In the genomic region with DNA sequence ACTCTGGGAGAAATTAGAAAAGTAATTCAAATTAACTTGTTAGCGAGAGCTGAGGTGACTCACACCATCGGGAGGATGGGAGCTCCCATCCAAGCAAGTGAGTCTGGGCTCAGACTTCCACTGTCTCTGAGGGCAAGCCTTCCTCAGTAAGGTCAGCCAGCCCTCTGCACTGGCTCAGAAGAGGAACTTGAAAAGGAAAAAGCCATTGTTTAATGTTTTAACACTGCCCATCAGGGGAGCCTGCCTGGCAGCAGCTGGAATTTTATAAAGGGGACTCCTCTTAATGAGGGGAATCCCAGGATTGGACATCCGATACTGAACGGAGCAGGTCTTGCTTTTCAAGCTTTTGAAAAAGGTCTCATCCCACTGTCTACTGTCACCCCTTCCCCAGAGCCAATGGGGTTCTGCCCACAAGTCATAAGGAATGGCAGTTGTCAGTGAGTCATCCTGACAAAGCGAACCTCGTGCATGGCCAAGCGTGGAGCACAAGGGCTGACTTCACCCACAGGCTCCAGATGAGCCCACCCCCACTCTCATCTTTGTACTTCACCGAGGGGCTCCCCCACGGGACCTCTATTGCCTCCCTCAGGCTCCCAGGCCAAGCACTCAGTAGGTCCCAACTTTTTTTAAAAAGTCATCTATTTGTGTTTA, we compare ENCODE assay signal across 19 mouse cellular contexts. TPM values are rescaled to one million over a fixed set of nuclear protein-coding genes. Genes with fewer than 3 reads are reported as not detected.
DNase-seq lines count a peak whose midpoint lies in the region; ATAC-seq lines count a peak whose summit lies in the region.
"Had no signal": no experiment of that assay in that cellular context is flagged by ENCODE, and none has a peak within 500 bp of the region (broad histone marks: within the 10 kb centered on the region; RNA-seq: fewer than 3 reads in every experiment).

No protein-coding gene starts in this region.

- no peak overlapping the region for H3K4me3 ChIP-seq in embryonic facial prominence, embryonic 14.5 days (ENCODE audit: low read depth, low read length)
- no peak overlapping the region for H3K4me3 ChIP-seq in embryonic facial prominence, embryonic 10.5 days
- H3K4me3 ChIP-seq in forebrain, embryonic 16.5 days (replicated peaks; ENCODE audit: low read length) = no peak overlapping the region
- H3K4me3 ChIP-seq: forebrain, embryonic 10.5 days; gastrocnemius, adult 2 months; heart, embryonic 10.5 days; hindbrain, embryonic 12.5 days; midbrain, embryonic 15.5 days; neural tube, embryonic 13.5 days had no signal

- H3K9ac ChIP-seq in embryonic facial prominence, embryonic 14.5 days (ENCODE audit: low read depth, low read length) = no peak overlapping the region
- no peak overlapping the region for H3K9ac ChIP-seq in forebrain, embryonic 16.5 days (replicated peaks; ENCODE audit: low read depth, low read length)
- H3K9ac ChIP-seq: hindbrain, embryonic 12.5 days; midbrain, embryonic 15.5 days; neural tube, embryonic 13.5 days had no signal

- H3K4me2 ChIP-seq in embryonic facial prominence, embryonic 14.5 days (ENCODE audit: low read depth, low read length) = no peak overlapping the region
- H3K4me2 ChIP-seq in forebrain, embryonic 16.5 days (ENCODE audit: low read length) = no peak overlapping the region
- H3K4me2 ChIP-seq: hindbrain, embryonic 12.5 days; midbrain, embryonic 15.5 days; neural tube, embryonic 13.5 days had no signal

- no peaks in the 10 kb centered on the region for H3K9me3 ChIP-seq in embryonic facial prominence, embryonic 14.5 days (ENCODE audit: control insufficient read depth, low read length)
- no peaks in the 10 kb centered on the region for H3K9me3 ChIP-seq in embryonic facial prominence, embryonic 10.5 days
- H3K9me3 ChIP-seq in forebrain, embryonic 16.5 days (ENCODE audit: control insufficient read depth, low read length) = no peaks in the 10 kb centered on the region
- H3K9me3 ChIP-seq: forebrain, embryonic 10.5 days; heart, embryonic 10.5 days; hindbrain, embryonic 12.5 days; midbrain, embryonic 15.5 days; neural tube, embryonic 13.5 days had no signal

- no peak for ATAC-seq in embryonic facial prominence, embryonic 14.5 days (ENCODE audit: low read depth)
- ATAC-seq in forebrain, embryonic 16.5 days = no peak
- ATAC-seq: midbrain, embryonic 15.5 days had no signal

- peak; percentile 7 for DNase-seq in embryonic facial prominence, embryonic 14.5 days (ENCODE audit: low spot score)
- DNase-seq in embryonic facial prominence, embryonic 10.5 days (ENCODE audit: low spot score) = no peak
- DNase-seq in 3T3-L1 (ENCODE audit: low read depth, low spot score) = peak; percentile 79
- peak; percentile 71 for DNase-seq in Muller cell, postnatal 12 days (ENCODE audit: inconsistent ontology term)
- DNase-seq in fibroblast of lung, adult 2 months (ENCODE audit: low read depth) = peak; percentile 19
- no peak for DNase-seq in cerebellum, postnatal 10 days
- DNase-seq: adrenal gland, postnatal 36 days; cerebellum, adult 8-10 months; gastrocnemius, adult 2 months; heart, postnatal 10 days; kidney, adult 11 months; kidney, postnatal 10 days; lung, postnatal 4 days had no signal

- H3K27me3 ChIP-seq in embryonic facial prominence, embryonic 14.5 days (replicated peaks; ENCODE audit: control insufficient read depth, insufficient read depth, low read length) = no peaks in the 10 kb centered on the region
- no peaks in the 10 kb centered on the region for H3K27me3 ChIP-seq in embryonic facial prominence, embryonic 10.5 days (replicated peaks; ENCODE audit: low read depth, poor library complexity, severe bottlenecking)
- H3K27me3 ChIP-seq in forebrain, embryonic 16.5 days (replicated peaks; ENCODE audit: control insufficient read depth, insufficient read depth, low read length) = no peaks in the 10 kb centered on the region
- H3K27me3 ChIP-seq: hindbrain, embryonic 12.5 days; midbrain, embryonic 15.5 days; neural tube, embryonic 13.5 days had no signal

- H3K4me1 ChIP-seq in embryonic facial prominence, embryonic 14.5 days (ENCODE audit: control insufficient read depth, insufficient read depth, low read length) = no peaks in the 10 kb centered on the region
- peaks cover 4% of the 10 kb centered on the region; the same call in 1 of the 2 replicates for H3K4me1 ChIP-seq in embryonic facial prominence, embryonic 10.5 days
- H3K4me1 ChIP-seq in forebrain, embryonic 16.5 days (replicated peaks; ENCODE audit: control insufficient read depth, insufficient read depth, low read length) = no peaks in the 10 kb centered on the region
- H3K4me1 ChIP-seq: heart, embryonic 10.5 days; hindbrain, embryonic 12.5 days; midbrain, embryonic 15.5 days; neural tube, embryonic 13.5 days had no signal

- no peaks in the 10 kb centered on the region for H3K36me3 ChIP-seq in embryonic facial prominence, embryonic 14.5 days (ENCODE audit: control insufficient read depth, insufficient read depth, low read length)
- H3K36me3 ChIP-seq in embryonic facial prominence, embryonic 10.5 days (replicated peaks) = no peaks in the 10 kb centered on the region
- no peaks in the 10 kb centered on the region for H3K36me3 ChIP-seq in forebrain, embryonic 16.5 days (ENCODE audit: control insufficient read depth, insufficient read depth)
- H3K36me3 ChIP-seq: forebrain, embryonic 10.5 days; heart, embryonic 10.5 days; hindbrain, embryonic 12.5 days; midbrain, embryonic 15.5 days; neural tube, embryonic 13.5 days had no signal

- 59% methylated on average over 9 of the region's 9 CpGs for WGBS in embryonic facial prominence, embryonic 14.5 days
- WGBS in embryonic facial prominence, embryonic 10.5 days = 77% methylated on average over 9 of the region's 9 CpGs
- 53% methylated on average over 9 of the region's 9 CpGs for WGBS in forebrain, embryonic 16.5 days

- no peak overlapping the region for H3K27ac ChIP-seq in embryonic facial prominence, embryonic 14.5 days (replicated peaks; ENCODE audit: low read depth, low read length)
- H3K27ac ChIP-seq in embryonic facial prominence, embryonic 10.5 days (replicated peaks) = no peak overlapping the region
- H3K27ac ChIP-seq in forebrain, embryonic 16.5 days (ENCODE audit: low read length) = no peak overlapping the region
- H3K27ac ChIP-seq: forebrain, embryonic 10.5 days; gastrocnemius, adult 2 months; heart, embryonic 10.5 days; hindbrain, embryonic 12.5 days; midbrain, embryonic 15.5 days; neural tube, embryonic 13.5 days had no signal

RNA-seq across cellular contexts. Expression of a gene that starts 34.7 kb away (rescaled TPM):
- 2.2 and 2.8 TPM in 2 replicates for polyA plus RNA-seq in embryonic facial prominence, embryonic 14.5 days (2014; fragmentation: Nextera tagmentation; extraction: Ambion mirVana)
- 1.7 and 1.8 TPM in 2 replicates for polyA plus RNA-seq in embryonic facial prominence, embryonic 10.5 days (2016; fragmentation: Nextera tagmentation; extraction: Ambion mirVana)
- polyA plus RNA-seq in forebrain, embryonic 16.5 days (2015; fragmentation: Nextera tagmentation; extraction: Ambion mirVana) = 1.8 and 2.2 TPM in 2 replicates

RNA-seq across cellular contexts. Expression of a gene that starts 36.2 kb away (rescaled TPM):
- 0.48 and 1.1 TPM in 2 replicates for polyA plus RNA-seq in embryonic facial prominence, embryonic 14.5 days (2014; fragmentation: Nextera tagmentation; extraction: Ambion mirVana)
- polyA plus RNA-seq in embryonic facial prominence, embryonic 10.5 days (2016; fragmentation: Nextera tagmentation; extraction: Ambion mirVana) = 0.69 and 1.3 TPM in 2 replicates
- 0.11 and 0.14 TPM in 2 replicates for polyA plus RNA-seq in forebrain, embryonic 16.5 days (2015; fragmentation: Nextera tagmentation; extraction: Ambion mirVana)

Comparison
In these comparisons a context has a peak if more than half of its experiments do, and no peak if none do; other contexts are left out.
1. DNase-seq: peak in embryonic facial prominence, embryonic 14.5 days (single experiment), 3T3-L1 (single experiment), Muller cell, postnatal 12 days (single experiment) and fibroblast of lung, adult 2 months (single experiment); none in embryonic facial prominence, embryonic 10.5 days (single experiment) and cerebellum, postnatal 10 days (0 of 2).